Mouse (Mus musculus) embryonic facial prominence, embryonic 12.5 days (tissue): ENCODE measurements around the gene Arsg. TPM values are rescaled to one million over a fixed set of nuclear protein-coding genes. Genes with fewer than 3 reads are reported as not detected.

Experiments
- ATAC-seq: fragments of 200-750 bp; cut with Nextera tagmentation; 2 replicates; pipeline ENCODE4 v1.8.0; 2017; ENCODE audit not compliant: insufficient number of reproducible peaks, insufficient read depth, low FRiP score, low TSS enrichment
- H3K27ac ChIP-seq: fragments of 300-500 bp; sonication (generic); 2 replicates; pipeline ENCODE4 v1.5.1; 2016; ENCODE audit warnings: mild to moderate bottlenecking
- H3K27me3 ChIP-seq: fragments of 300-500 bp; sonication (generic); 2 replicates; pipeline ENCODE4 v1.6.1; 2016; ENCODE audit warnings: mild to moderate bottlenecking, moderate library complexity
- H3K36me3 ChIP-seq: fragments of 300-500 bp; sonication (generic); 2 replicates; pipeline ENCODE4 v1.6.1; 2016; ENCODE audit warnings: mild to moderate bottlenecking
- H3K4me1 ChIP-seq: fragments of 300-500 bp; sonication (generic); 2 replicates; pipeline ENCODE4 v1.6.1; 2016
- H3K4me2 ChIP-seq: fragments of 300-500 bp; sonication (generic); replicated peaks from 2 replicates; pipeline ENCODE4 v1.6.1; 2016; ENCODE audit warnings: mild to moderate bottlenecking, moderate library complexity
- H3K4me3 ChIP-seq: fragments of 300-500 bp; sonication (generic); 2 replicates; pipeline ENCODE4 v1.5.1; 2016; ENCODE audit warnings: mild to moderate bottlenecking
- H3K9ac ChIP-seq: fragments of 300-500 bp; sonication (generic); 2 replicates; pipeline ENCODE4 v1.6.1; 2016; ENCODE audit warnings: mild to moderate bottlenecking, moderate library complexity
- H3K9me3 ChIP-seq: fragments of 300-500 bp; sonication (generic); 2 replicates; pipeline ENCODE4 v1.6.1; 2016; ENCODE audit warnings: mild to moderate bottlenecking, moderate library complexity
- WGBS: fragments of 180-500 bp; shearing (Covaris S2); methylation state at CpG from one replicate; pipeline ENCODE4 v1.1.7; 2016; 5-methylcytosine and 5-hydroxymethylcytosine counted together
- polyA plus RNA-seq: library from polyadenylated mRNA; unstranded; fragments of >200 nt; fragmentation: Nextera tagmentation; extraction: Ambion mirVana; gene quantifications from 2 replicates; pipeline ENCODE4 v1.2.1, GENCODE M21; 2016

Gene Arsg
- polyA plus RNA-seq, 1 experiment from 2014 or later: 2.7 TPM

DNA sequence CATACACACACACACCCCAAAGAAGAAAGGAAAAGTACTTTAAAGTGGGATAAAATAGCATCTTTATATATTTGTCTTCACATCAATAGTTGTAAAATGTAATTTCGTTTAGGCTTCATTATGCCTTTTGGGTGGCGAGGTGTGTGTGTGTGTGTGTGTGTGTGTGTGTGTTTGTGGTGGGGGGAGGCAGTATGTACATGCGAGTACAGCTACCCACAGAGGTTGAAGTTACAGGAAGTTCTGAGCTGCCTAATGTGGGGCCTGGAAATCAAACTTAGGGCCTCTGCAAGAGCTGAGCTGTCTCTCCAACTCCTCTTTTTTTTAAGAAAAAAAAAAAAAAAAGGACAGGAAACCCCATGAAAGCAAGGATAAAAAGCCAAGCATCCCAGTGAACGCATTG is 80.7 kb downstream of the Arsg start:
- Histone ChIP-seq H3K27ac (no peak overlapping the region), H3K9me3 (no peaks in the 10 kb centered on the region), H3K27me3 (no peaks in the 10 kb centered on the region), H3K9ac (no peak overlapping the region), H3K4me3 (no peak overlapping the region), H3K4me1 (no peaks in the 10 kb centered on the region), H3K4me2 (no peak overlapping the region), H3K36me3 (no peaks in the 10 kb centered on the region)
- 68% methylated on average over 4 of the region's 4 CpGs for WGBS
- no peak for ATAC-seq

DNA sequence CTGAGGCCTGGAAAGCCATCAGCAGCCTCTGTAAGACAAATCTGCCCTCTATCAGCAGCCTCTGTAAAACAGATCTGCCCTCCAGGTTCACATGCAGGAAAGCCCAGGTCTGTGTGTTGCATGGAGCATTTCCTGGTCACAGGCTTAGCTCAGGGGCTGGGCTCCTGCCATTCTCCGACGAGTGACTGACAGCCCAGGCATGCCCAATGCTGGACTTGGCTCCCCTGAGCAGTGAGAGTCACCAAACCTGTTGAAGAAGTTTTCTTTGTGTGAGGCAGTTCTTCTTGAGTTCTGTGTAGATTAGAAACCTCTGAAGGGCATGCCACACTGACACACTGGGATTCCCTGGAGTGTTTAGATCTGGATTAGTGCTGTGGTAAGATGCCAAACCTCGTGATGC is 81.3 kb downstream of the Arsg start:
- H3K36me3 ChIP-seq: no peaks in the 10 kb centered on the region
- no peak overlapping the region for H3K4me2 ChIP-seq
- H3K27me3 ChIP-seq: no peaks in the 10 kb centered on the region
- 32% methylated on average over 3 of the region's 3 CpGs for WGBS
- H3K27ac ChIP-seq: no peak overlapping the region
- H3K4me3 ChIP-seq: no peak overlapping the region
- no peak for ATAC-seq
- H3K9me3 ChIP-seq: no peaks in the 10 kb centered on the region
- H3K9ac ChIP-seq: no peak overlapping the region
- no peaks in the 10 kb centered on the region for H3K4me1 ChIP-seq

DNA sequence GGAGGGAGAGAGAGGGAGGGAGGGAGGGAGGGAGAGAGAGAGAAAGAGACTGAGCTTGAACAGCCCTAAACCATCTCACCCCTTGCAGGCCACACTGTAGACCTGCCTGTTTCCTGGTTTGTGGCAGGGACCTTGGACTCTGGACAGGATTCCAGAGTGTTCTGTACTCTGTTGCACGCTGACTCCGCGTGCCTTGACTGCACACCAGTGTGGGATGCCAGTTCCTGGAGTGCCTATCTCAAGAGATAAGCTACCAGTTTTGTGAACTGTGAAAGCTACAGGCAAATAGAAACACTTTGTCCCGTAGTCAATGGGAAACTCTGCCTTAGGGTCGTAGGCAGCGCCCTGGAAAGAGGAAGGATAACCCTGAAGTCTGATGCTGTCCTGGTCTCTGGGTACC is 83.0 kb downstream of the Arsg start:
- Histone ChIP-seq H3K4me3 (no peak overlapping the region), H3K27ac (no peak overlapping the region), H3K4me2 (no peak overlapping the region), H3K9me3 (no peaks in the 10 kb centered on the region), H3K27me3 (no peaks in the 10 kb centered on the region), H3K4me1 (0 out of 2 replicates have a peak, but pooled peaks cover 6% of the 10 kb centered on the region), H3K36me3 (no peaks in the 10 kb centered on the region), H3K9ac (no peak overlapping the region)
- ATAC-seq: no peak
- 85% methylated on average over 6 of the region's 6 CpGs for WGBS

DNA sequence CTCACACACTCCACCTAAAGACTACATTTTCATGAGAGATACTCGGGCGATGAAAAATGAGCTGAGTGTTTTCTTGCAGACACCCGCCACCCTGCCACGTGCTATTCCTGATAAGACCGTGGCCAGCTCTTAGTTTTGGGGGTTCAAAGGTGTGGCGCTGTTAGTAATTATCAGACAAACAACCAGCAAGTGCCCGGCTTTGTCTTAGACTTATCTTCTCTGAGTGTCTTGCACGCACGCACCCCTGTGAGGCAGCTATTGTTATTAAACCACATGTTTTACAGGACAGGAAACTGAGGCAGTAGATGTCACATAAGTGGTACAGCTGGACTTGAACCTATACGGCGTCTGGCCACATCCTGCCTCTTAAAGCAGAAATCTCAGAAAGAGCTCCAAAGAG is 84.2 kb downstream of the Arsg start:
- no peak for ATAC-seq
- H3K36me3 ChIP-seq: no peaks in the 10 kb centered on the region
- no peaks in the 10 kb centered on the region for H3K9me3 ChIP-seq
- H3K27me3 ChIP-seq: no peaks in the 10 kb centered on the region
- peaks cover 14% of the 10 kb centered on the region for H3K4me1 ChIP-seq
- WGBS: 81% methylated on average over 11 of the region's 11 CpGs
- no peak overlapping the region for H3K4me3 ChIP-seq
- no peak overlapping the region for H3K27ac ChIP-seq
- no peak overlapping the region for H3K9ac ChIP-seq
- H3K4me2 ChIP-seq: no peak overlapping the region

DNA sequence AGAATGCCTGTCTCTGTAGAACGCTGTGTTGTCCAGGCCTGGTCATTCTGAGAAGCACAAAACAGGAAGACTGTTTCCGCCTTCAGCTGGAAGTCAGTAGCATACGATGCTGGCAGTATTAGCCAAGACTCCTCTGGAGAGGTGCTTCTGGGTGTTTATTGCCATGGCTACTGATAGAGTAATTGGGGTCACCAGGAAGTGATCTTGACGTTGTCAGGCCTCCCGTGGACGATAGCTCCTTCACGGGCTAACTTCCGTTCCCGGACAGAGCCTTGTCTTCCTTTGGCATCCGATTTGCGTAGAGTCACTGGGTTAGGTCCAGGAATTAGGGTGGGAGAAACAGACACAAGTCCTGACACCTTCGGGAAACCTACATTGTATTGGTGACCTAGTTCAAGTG is 86.1 kb downstream of the Arsg start:
- H3K27ac ChIP-seq: no peak overlapping the region
- peaks cover 14% of the 10 kb centered on the region for H3K4me1 ChIP-seq
- no peak overlapping the region for H3K4me3 ChIP-seq
- WGBS: 87% methylated on average over 12 of the region's 12 CpGs
- no peak overlapping the region for H3K9ac ChIP-seq
- H3K27me3 ChIP-seq: no peaks in the 10 kb centered on the region
- no peaks in the 10 kb centered on the region for H3K9me3 ChIP-seq
- H3K4me2 ChIP-seq: no peak overlapping the region
- no peak for ATAC-seq
- H3K36me3 ChIP-seq: no peaks in the 10 kb centered on the region

DNA sequence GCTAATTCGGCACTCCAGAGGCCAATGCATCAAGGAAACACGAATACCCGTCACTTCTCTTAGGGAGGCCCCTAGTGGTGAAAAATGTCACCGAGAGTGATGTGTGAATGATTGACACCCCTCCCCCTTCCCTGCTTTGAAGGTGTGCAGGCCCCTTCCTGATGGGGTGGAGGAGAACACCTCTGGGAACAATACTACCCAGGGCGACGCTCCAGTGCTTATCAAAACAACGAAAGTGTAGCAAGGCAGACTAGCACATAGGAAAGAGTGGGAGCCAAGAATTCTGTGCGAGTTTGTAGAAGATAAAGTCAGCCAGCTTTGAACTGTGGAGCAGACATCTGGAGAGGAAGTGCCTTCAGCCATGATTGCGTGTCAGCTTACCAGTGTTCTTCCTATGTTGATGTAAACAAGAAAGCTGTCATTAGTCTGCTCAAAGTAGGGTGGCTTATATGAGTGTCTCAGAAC is 87.7 kb downstream of the Arsg start:
- no peaks in the 10 kb centered on the region for H3K36me3 ChIP-seq
- H3K4me1 ChIP-seq: peaks cover 14% of the 10 kb centered on the region
- H3K27me3 ChIP-seq: no peaks in the 10 kb centered on the region
- 23% methylated on average over 9 of the region's 9 CpGs for WGBS
- no peaks in the 10 kb centered on the region for H3K9me3 ChIP-seq
- H3K4me2 ChIP-seq: no peak overlapping the region
- no peak overlapping the region for H3K4me3 ChIP-seq
- ATAC-seq: no peak
- H3K9ac ChIP-seq: no peak overlapping the region
- H3K27ac ChIP-seq: no peak overlapping the region

DNA sequence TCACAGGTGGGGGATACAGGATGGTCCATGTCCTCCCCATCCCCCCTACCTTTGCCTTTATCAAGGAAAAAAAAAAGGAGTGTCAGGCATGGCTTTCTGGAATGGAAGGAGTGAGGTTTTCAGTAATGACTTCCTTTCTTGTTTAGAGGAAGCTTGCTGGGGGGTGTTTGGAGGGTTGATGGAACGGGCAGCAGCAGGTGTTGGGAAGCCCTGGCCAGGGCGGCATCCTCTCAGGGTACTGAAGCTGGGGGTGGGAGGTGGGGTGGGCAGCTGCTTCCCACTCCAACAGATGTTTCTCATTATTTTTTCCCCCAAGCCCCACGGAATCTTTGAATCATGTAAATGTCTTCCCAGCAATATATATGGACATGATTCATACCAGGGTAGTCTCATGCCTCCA is 88.3 kb downstream of the Arsg start:
- H3K27me3 ChIP-seq: no peaks in the 10 kb centered on the region
- no peak overlapping the region for H3K9ac ChIP-seq
- no peak overlapping the region for H3K4me3 ChIP-seq
- H3K36me3 ChIP-seq: no peaks in the 10 kb centered on the region
- no peak overlapping the region for H3K27ac ChIP-seq
- no peak overlapping the region for H3K4me2 ChIP-seq
- no peaks in the 10 kb centered on the region for H3K9me3 ChIP-seq
- WGBS: 38% methylated on average over 3 of the region's 3 CpGs
- no peak for ATAC-seq
- H3K4me1 ChIP-seq: peaks cover 14% of the 10 kb centered on the region

DNA sequence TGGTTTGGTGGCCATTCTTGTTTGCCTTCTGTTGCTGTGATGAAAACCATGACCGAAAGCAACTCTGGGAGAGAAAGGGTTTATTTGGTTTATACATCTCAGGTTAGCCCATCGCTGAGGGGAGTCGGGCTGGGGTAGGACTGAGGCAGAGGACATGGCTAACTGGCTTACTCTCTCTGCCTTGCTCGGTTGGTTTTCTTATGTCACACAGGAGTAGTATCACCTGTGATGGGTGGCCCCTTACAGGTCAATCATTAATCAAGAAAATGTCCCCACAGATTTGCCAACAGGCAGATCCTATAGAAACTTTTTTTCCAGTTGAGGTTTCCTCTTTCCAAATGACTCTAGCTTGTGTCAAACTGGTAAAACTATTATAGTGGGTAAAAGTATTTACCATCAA is 90.5 kb downstream of the Arsg start:
- H3K9ac ChIP-seq: no peak overlapping the region
- WGBS: 90% methylated on average over 4 of the region's 4 CpGs
- no peaks in the 10 kb centered on the region for H3K27me3 ChIP-seq
- ATAC-seq: no peak
- no peak overlapping the region for H3K27ac ChIP-seq
- H3K4me1 ChIP-seq: peaks cover 14% of the 10 kb centered on the region
- no peak overlapping the region for H3K4me2 ChIP-seq
- no peaks in the 10 kb centered on the region for H3K36me3 ChIP-seq
- no peak overlapping the region for H3K4me3 ChIP-seq
- H3K9me3 ChIP-seq: no peaks in the 10 kb centered on the region

DNA sequence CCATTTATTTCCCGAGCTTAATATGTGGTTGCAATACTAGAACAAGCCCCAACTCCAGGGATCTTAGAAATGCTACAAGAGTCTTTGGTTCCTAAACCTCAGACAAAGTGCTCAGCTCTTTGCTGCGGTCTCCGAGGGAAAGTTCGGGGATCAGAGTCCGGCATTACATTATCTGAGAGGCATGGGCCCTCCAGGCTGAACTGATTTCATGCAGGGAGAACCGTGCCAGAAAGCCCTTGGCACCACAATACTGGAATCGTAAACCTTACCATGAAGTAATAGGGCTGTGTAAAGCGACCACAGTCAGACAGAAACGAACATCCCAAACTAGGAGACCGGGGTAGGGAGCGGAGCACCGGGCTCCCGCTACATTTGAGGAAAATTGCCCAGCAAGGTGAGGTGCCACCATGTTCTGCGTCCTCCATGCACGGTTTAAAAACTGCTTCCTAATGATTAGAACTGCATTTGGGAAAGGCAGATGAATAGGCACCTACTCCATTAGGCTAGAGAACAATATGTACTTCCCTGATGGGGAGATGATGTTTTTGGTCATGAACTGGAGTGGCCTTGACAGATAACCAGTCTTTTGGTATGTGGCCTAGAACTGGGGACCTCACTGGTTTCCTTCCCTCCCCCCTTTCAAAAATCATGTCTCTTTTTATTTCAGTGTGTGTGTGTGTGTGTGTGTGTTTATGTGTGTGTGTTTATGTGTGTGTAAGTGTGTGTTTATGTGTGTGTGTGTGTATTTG is 91.5 kb downstream of the Arsg start:
- Histone ChIP-seq H3K4me3 (no peak overlapping the region), H3K9ac (no peak overlapping the region), H3K27ac (no peak overlapping the region), H3K36me3 (no peaks in the 10 kb centered on the region), H3K4me2 (no peak overlapping the region), H3K27me3 (no peaks in the 10 kb centered on the region), H3K4me1 (peaks cover 14% of the 10 kb centered on the region), H3K9me3 (no peaks in the 10 kb centered on the region)
- 81% methylated on average over 15 of the region's 15 CpGs for WGBS
- ATAC-seq: no peak

DNA sequence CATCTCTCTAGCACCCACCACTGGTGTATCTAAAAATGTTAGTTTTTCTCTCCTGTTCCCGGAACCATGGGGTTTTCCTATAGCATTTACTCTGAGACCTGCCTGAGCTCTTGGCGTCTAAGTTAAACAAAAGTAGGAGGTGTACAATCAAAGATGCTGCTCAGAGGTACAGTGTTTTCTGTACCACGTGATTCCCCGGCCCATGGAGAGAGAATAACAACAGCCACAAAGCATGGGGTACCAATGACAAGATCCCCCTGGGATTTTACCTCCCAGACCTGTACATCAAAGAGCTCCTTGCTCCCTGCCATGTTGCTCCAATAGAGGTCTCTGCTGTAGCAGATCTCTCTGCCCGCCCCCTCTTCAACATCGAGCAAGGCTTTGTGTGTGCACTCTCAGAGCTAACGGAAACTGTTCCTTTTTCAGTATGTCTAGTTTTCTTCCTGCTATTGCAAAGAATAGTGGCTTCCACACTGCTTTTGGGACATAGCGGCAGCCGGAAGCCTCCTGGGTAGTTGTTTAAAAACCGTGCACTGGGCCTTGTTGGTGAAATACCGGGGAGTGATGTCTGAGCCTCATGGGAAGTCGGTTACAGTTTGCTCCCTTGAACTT is 95.9 kb downstream of the Arsg start:
- Histone ChIP-seq H3K9ac (no peak overlapping the region), H3K27me3 (no peaks in the 10 kb centered on the region), H3K27ac (no peak overlapping the region), H3K4me3 (no peak overlapping the region), H3K4me1 (no peaks in the 10 kb centered on the region), H3K36me3 (no peaks in the 10 kb centered on the region), H3K4me2 (no peak overlapping the region), H3K9me3 (no peaks in the 10 kb centered on the region)
- ATAC-seq: no peak
- WGBS: 68% methylated on average over 12 of the region's 12 CpGs

DNA sequence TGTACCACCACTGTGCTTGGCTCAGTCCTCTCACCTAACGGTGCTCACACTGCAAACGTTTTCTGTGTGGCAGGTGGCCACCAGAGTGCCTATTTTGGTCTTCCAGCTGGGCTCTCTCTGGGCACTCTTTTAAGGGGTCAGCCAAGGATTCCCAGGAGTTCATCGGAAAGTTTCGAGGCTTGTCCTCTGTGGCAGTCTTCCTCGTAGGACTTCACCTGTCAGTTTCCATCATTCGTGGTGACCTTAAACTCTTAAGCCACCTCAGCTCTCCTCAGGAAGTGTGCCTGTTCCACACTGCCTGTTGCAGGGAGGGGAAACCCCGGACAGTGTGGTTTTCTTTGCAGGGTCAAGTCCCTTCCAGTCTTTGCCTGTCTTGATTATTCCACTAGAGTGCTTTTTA is 96.6 kb downstream of the Arsg start:
- no peaks in the 10 kb centered on the region for H3K9me3 ChIP-seq
- no peak overlapping the region for H3K27ac ChIP-seq
- H3K4me2 ChIP-seq: no peak overlapping the region
- H3K4me3 ChIP-seq: no peak overlapping the region
- no peak overlapping the region for H3K9ac ChIP-seq
- 65% methylated on average over 7 of the region's 7 CpGs for WGBS
- ATAC-seq: no peak
- H3K36me3 ChIP-seq: no peaks in the 10 kb centered on the region
- no peaks in the 10 kb centered on the region for H3K27me3 ChIP-seq
- H3K4me1 ChIP-seq: no peaks in the 10 kb centered on the region

DNA sequence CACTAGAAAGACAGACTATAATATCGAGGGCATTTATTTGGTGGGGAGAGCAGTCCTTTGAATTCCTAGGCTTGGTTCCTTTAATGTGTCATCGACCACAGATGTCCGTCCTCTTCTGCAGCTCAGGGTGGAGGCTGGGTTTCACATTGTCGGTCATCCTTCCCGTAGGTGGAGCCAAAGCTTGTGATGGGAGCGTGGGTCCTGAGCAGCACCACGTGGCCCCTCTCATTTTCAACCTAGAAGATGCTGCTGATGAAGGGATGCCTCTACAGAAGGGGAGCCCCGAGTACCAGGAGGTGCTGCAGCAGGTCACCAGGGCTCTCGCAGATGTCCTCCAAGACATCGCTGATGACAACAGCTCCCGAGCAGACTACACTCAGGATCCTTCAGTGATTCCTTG is 98.9 kb downstream of the Arsg start:
- H3K27ac ChIP-seq: no peak overlapping the region
- no peak overlapping the region for H3K4me2 ChIP-seq
- H3K27me3 ChIP-seq: no peaks in the 10 kb centered on the region
- no peak for ATAC-seq
- no peaks in the 10 kb centered on the region for H3K4me1 ChIP-seq
- H3K9me3 ChIP-seq: no peaks in the 10 kb centered on the region
- H3K4me3 ChIP-seq: no peak overlapping the region
- peaks cover 8% of the 10 kb centered on the region; the same call in 1 of the 2 replicates for H3K36me3 ChIP-seq
- 88% methylated on average over 11 of the region's 11 CpGs for WGBS
- H3K9ac ChIP-seq: no peak overlapping the region
